Mouse (Mus musculus) right cerebral cortex, postnatal 36 days (tissue): ENCODE results near the gene Nr3c2.
A peak's percentile ranks its signal among the peaks of the same experiment; 100 is the strongest.

Experiments used
- DNase-seq, 2 experiments: peaks; one replicate each; pipeline ENCODE4 v3.0.0; 2022; ENCODE audit warnings: low spot score in 2 of 2, mixed read lengths in 1 of 2

The Nr3c2 gene

GRCm38 (mm10) chr8:77170439-77170759, 271.2 kb downstream of the Nr3c2 start:
- no peak for DNase-seq

- no peak for DNase-seq
Measured at GRCm38 (mm10) chr8:77173075-77173657, 273.9 kb downstream of the Nr3c2 start.

- DNase-seq: no peak
Measured at GRCm38 (mm10) chr8:77173736-77174135, 274.5 kb downstream of the Nr3c2 start.

GRCm38 (mm10) chr8:77175471-77175870, 276.2 kb downstream of the Nr3c2 start:
- DNase-seq: no peak

GRCm38 (mm10) chr8:77176343-77176742, 277.1 kb downstream of the Nr3c2 start:
- no peak for DNase-seq

GRCm38 (mm10) chr8:77185816-77186215, 286.6 kb downstream of the Nr3c2 start:
- DNase-seq: no peak

GRCm38 (mm10) chr8:77186914-77187536, 287.8 kb downstream of the Nr3c2 start:
- no peak for DNase-seq

- no peak for DNase-seq
Measured at GRCm38 (mm10) chr8:77187748-77188147, 288.5 kb downstream of the Nr3c2 start.

GRCm38 (mm10) chr8:77188298-77188697, 289.1 kb downstream of the Nr3c2 start:
- no peak for DNase-seq

GRCm38 (mm10) chr8:77189318-77189717, 290.1 kb downstream of the Nr3c2 start:
- peak; percentile 14 to 36 for DNase-seq

- no peak for DNase-seq
Measured at GRCm38 (mm10) chr8:77190393-77190792, 291.2 kb downstream of the Nr3c2 start.

- no peak for DNase-seq
Measured at GRCm38 (mm10) chr8:77209297-77209696, 310.1 kb downstream of the Nr3c2 start.

- no peak for DNase-seq
Measured at GRCm38 (mm10) chr8:77213893-77214464, 314.7 kb downstream of the Nr3c2 start.

- DNase-seq: no peak
Measured at GRCm38 (mm10) chr8:77214665-77215064, 315.4 kb downstream of the Nr3c2 start.

GRCm38 (mm10) chr8:77215191-77215590, 315.9 kb downstream of the Nr3c2 start:
- no peak for DNase-seq

- no peak for DNase-seq
Measured at GRCm38 (mm10) chr8:77223123-77223522, 323.9 kb downstream of the Nr3c2 start.

GRCm38 (mm10) chr8:77227742-77228141, 328.5 kb downstream of the Nr3c2 start:
- DNase-seq: no peak

GRCm38 (mm10) chr8:77228688-77229087, 329.4 kb downstream of the Nr3c2 start:
- no peak for DNase-seq

GRCm38 (mm10) chr8:77231211-77231610, 332.0 kb downstream of the Nr3c2 start:
- no peak for DNase-seq

- DNase-seq: no peak
Measured at GRCm38 (mm10) chr8:77231834-77232233, 332.6 kb downstream of the Nr3c2 start.

- DNase-seq: no peak
Measured at GRCm38 (mm10) chr8:77232411-77232810, 333.2 kb downstream of the Nr3c2 start.

GRCm38 (mm10) chr8:77236701-77237100, 337.5 kb downstream of the Nr3c2 start:
- DNase-seq: no peak

- DNase-seq: no peak
Measured at GRCm38 (mm10) chr8:77239462-77239861, 340.2 kb downstream of the Nr3c2 start.

- DNase-seq: no peak
Measured at GRCm38 (mm10) chr8:77241381-77241780, 342.1 kb downstream of the Nr3c2 start.
